Mouse (Mus musculus): ENCODE data around the gene Rere. TPM values are rescaled to one million over a fixed set of nuclear protein-coding genes. Genes with fewer than 3 reads are reported as not detected.

The Rere gene
- total and polyA plus RNA-seq, 3 experiments, result 3.1 to 36.5 (median 8.7) TPM

- H3K4me2 ChIP-seq (ENCODE audit: insufficient read depth, low read depth, poor library complexity, severe bottlenecking), result no peak overlapping the region
- DNase-seq (ENCODE audit: extremely low read depth), result no peak
- TF ChIP-seq CTCF (conservative IDR thresholded peaks at IDR 0.05 in 1 of 2, IDR thresholded peaks at IDR 0.05 in 1 of 2; ENCODE audit: low read depth in 2 of 2, low read length in 2 of 2), result no peak
- no peak for TF ChIP-seq NRF1 (IDR thresholded peaks at IDR 0.05; ENCODE audit: low read depth, low read length)
- TF ChIP-seq ZNF384 (IDR thresholded peaks at IDR 0.05; ENCODE audit: low read depth, low read length), result no peak
- no peak for TF ChIP-seq NELFE (IDR thresholded peaks at IDR 0.05; ENCODE audit: low read depth, low read length)
- no peak for TF ChIP-seq ETS1 (conservative IDR thresholded peaks at IDR 0.05; ENCODE audit: low read depth, low read length)
- no peak for TF ChIP-seq RCOR1 (conservative IDR thresholded peaks at IDR 0.05; ENCODE audit: low read depth, low read length)
- TF ChIP-seq PAX5 (IDR thresholded peaks at IDR 0.05; ENCODE audit: low read length), result no peak
- no peak for TF ChIP-seq HCFC1 (IDR thresholded peaks at IDR 0.05; ENCODE audit: low read depth, low read length)
- TF ChIP-seq MXI1 (IDR thresholded peaks at IDR 0.05; ENCODE audit: low read depth, low read length), result no peak
- TF ChIP-seq MEF2A (IDR thresholded peaks at IDR 0.05; ENCODE audit: borderline replicate concordance, low read depth, low read length), result no peak
- TF ChIP-seq ELF1 (IDR thresholded peaks at IDR 0.05; ENCODE audit: low read depth, low read length), result no peak
- no peak for TF ChIP-seq TCF12 (IDR thresholded peaks at IDR 0.05; ENCODE audit: low read depth, low read length)
- TF ChIP-seq EP300 (IDR thresholded peaks at IDR 0.05; ENCODE audit: low read length), result no peak
- no peak for TF ChIP-seq MAZ (IDR thresholded peaks at IDR 0.05; ENCODE audit: low read depth, low read length)
- TF ChIP-seq USF1 (IDR thresholded peaks at IDR 0.05; ENCODE audit: low read depth, low read length), result no peak
- TF ChIP-seq UBTF (IDR thresholded peaks at IDR 0.05; ENCODE audit: low read depth, low read length), result no peak
- no peak for TF ChIP-seq ZKSCAN1 (IDR thresholded peaks at IDR 0.05; ENCODE audit: borderline replicate concordance, low read depth, low read length)
- H3K9me3 ChIP-seq (replicated peaks; ENCODE audit: low read length), result peaks cover 5% of the 10 kb centered on the region
- no peaks in the 10 kb centered on the region for H3K79me2 ChIP-seq (replicated peaks; ENCODE audit: control insufficient read depth, extremely low read depth, insufficient read depth, poor library complexity, severe bottlenecking)
- dilution Hi-C loops (cut with MboI; ENCODE audit: extremely low pct_ligation_motif_present, extremely low pct_unique_long_range_greater_than_20kb, low sequenced_read_pairs), result no loop called here
- in situ Hi-C loops (cut with MboI; ENCODE audit: low pct_ligation_motif_present, low pct_unique_long_range_greater_than_20kb, low sequenced_read_pairs), result loop anchor here (10.0 kb wide), 1 partner anchor 205 kb away; no protein-coding TSS in a partner anchor
- no peaks in the 10 kb centered on the region for H3K27me3 ChIP-seq (replicated peaks)
- no peak overlapping the region for H3K27ac ChIP-seq (ENCODE audit: insufficient read depth, low read depth)
- H3K9ac ChIP-seq (ENCODE audit: insufficient read depth, low read depth), result no peak overlapping the region
- peaks cover 0 to 65% of the 10 kb centered on the region in 2 experiments for H3K36me3 ChIP-seq (replicated peaks in 1 of 2; ENCODE audit: control insufficient read depth in 1 of 2, insufficient read depth in 1 of 2, low read length in 1 of 2)
- no peak overlapping the region for H3K4me3 ChIP-seq (replicated peaks in 1 of 3; ENCODE audit: low read depth in 2 of 3, low read length in 2 of 3, poor library complexity in 1 of 3)
- H3K4me1 ChIP-seq (ENCODE audit: control insufficient read depth in 1 of 2, insufficient read depth in 2 of 2), result 0 out of 4 replicates have a peak, but pooled peaks cover 0 to 2% of the 10 kb centered on the region in 2 experiments
These were observed 21.3 kb upstream of the Rere start for GRCm38 (mm10) chr4:150260111-150260510.

GRCm38 (mm10) chr4:150260745-150261144, 20.7 kb upstream of the Rere start:
- Histone ChIP-seq H3K4me2 (ENCODE audit: insufficient read depth, low read depth, poor library complexity, severe bottlenecking) (no peak overlapping the region), H3K9me3 (replicated peaks; ENCODE audit: low read length) (peaks cover 5% of the 10 kb centered on the region), H3K27me3 (replicated peaks) (no peaks in the 10 kb centered on the region), H3K79me2 (replicated peaks; ENCODE audit: control insufficient read depth, extremely low read depth, insufficient read depth, poor library complexity, severe bottlenecking) (no peaks in the 10 kb centered on the region), H3K27ac (ENCODE audit: insufficient read depth, low read depth) (no peak overlapping the region), H3K36me3 (replicated peaks in 1 of 2; ENCODE audit: control insufficient read depth in 1 of 2, insufficient read depth in 1 of 2, low read length in 1 of 2) (peaks cover 0 to 62% of the 10 kb centered on the region in 2 experiments), H3K9ac (ENCODE audit: insufficient read depth, low read depth) (no peak overlapping the region), H3K4me3 (replicated peaks in 1 of 3; ENCODE audit: low read depth in 2 of 3, low read length in 2 of 3, poor library complexity in 1 of 3) (no peak overlapping the region), H3K4me1 (ENCODE audit: control insufficient read depth in 1 of 2, insufficient read depth in 2 of 2) (0 out of 4 replicates have a peak, but pooled peaks cover 0 to 2% of the 10 kb centered on the region in 2 experiments)
- no peak for DNase-seq (ENCODE audit: extremely low read depth)
- dilution Hi-C loops (cut with MboI; ENCODE audit: extremely low pct_ligation_motif_present, extremely low pct_unique_long_range_greater_than_20kb, low sequenced_read_pairs), result no loop called here
- in situ Hi-C loops (cut with MboI; ENCODE audit: low pct_ligation_motif_present, low pct_unique_long_range_greater_than_20kb, low sequenced_read_pairs), result loop anchor here (10.0 kb wide), 1 partner anchor 204 kb away; no protein-coding TSS in a partner anchor
- TF ChIP-seq MAX (IDR thresholded peaks at IDR 0.05; ENCODE audit: low read length) (peak; percentile 49; the same call in 1 of the 2 replicates), ZC3H11A (IDR thresholded peaks at IDR 0.05; ENCODE audit: low read depth, low read length) (peak; percentile 53), HCFC1 (IDR thresholded peaks at IDR 0.05; ENCODE audit: low read depth, low read length) (no peak), TCF12 (IDR thresholded peaks at IDR 0.05; ENCODE audit: low read depth, low read length) (no peak), CTCF (conservative IDR thresholded peaks at IDR 0.05 in 1 of 2, IDR thresholded peaks at IDR 0.05 in 1 of 2; ENCODE audit: low read depth in 2 of 2, low read length in 2 of 2) (peak; percentile 22 to 73; a peak in 2 of 4 replicates), E2F4 (IDR thresholded peaks at IDR 0.05; ENCODE audit: insufficient replicate concordance, low read depth, low read length) (no peak), EP300 (IDR thresholded peaks at IDR 0.05; ENCODE audit: low read length) (no peak), JUND (conservative IDR thresholded peaks at IDR 0.05; ENCODE audit: low read depth, low read length) (0 out of 2 replicates have a peak, but pooled peaks have one; percentile 28), NRF1 (IDR thresholded peaks at IDR 0.05; ENCODE audit: low read depth, low read length) (no peak), MXI1 (IDR thresholded peaks at IDR 0.05; ENCODE audit: low read depth, low read length) (peak; percentile 22; the same call in 1 of the 2 replicates), SMC3 (IDR thresholded peaks at IDR 0.05; ENCODE audit: low read depth, low read length) (peak; percentile 75), ZNF384 (IDR thresholded peaks at IDR 0.05; ENCODE audit: low read depth, low read length) (0 out of 2 replicates have a peak, but pooled peaks have one; percentile 14), MYC (IDR thresholded peaks at IDR 0.05; ENCODE audit: low read depth, low read length) (peak; percentile 93), IRF4 (IDR thresholded peaks at IDR 0.05; ENCODE audit: low read depth, low read length) (no peak), RAD21 (IDR thresholded peaks at IDR 0.05; ENCODE audit: low read depth, low read length) (peak; percentile 75)

Data from CH12.LX (cell line).